Mouse (Mus musculus): ENCODE measurements around the gene Gli2. TPM values are rescaled to one million over a fixed set of nuclear protein-coding genes. Genes with fewer than 3 reads are reported as not detected.

Gene Gli2
- polyA plus RNA-seq, 1 experiment from 2014 or later = 15.1 TPM

DNA sequence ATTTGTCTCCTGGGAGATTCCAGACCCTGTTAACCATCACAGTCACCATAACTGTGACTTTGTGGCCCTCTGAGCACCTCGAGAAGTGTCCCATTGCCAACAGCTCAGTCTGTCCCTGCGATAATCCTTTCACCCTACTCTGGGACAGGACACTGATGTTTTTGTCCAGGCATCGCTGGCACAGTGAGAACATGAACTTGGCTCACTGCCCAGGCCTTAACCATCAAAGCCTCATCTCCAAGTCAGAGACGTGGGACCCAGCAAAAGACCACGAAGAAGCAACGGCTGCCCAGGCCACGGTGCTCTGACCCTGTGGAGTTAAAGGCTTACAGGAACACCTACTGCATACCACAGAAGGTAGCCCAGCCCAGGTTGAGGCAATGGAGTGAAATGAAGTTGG, 72.8 kb downstream of the Gli2 start:
- peak overlapping the region; percentile 50 for H3K4me2 ChIP-seq
- ATAC-seq (ENCODE audit: insufficient read depth) = no peak
- 35% methylated on average over 7 of the region's 7 CpGs for WGBS

DNA sequence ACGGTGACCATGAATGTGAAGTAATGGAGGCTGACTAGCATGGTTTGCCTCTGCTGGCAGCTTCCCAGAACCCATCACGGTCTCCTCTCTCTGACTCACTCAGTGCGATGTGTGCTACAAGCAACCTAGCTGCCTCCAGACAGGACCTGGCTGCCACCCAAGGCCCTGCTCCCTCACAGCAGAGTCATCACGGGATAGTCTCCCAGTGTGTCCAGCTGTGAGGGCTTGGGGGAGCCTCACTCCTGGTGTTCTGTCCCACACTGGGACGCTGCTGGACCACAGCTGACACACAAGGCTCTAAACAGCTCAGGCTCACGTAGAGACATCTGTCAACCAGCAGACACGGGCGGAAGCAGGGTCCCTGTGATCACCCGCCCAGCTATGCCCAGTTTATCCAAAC, 76.8 kb downstream of the Gli2 start:
- peak overlapping the region; percentile 12; the same call in 1 of the 2 replicates for H3K4me2 ChIP-seq
- peak overlapping the region; percentile 88 for H3K27ac ChIP-seq (ENCODE audit: low read depth)
- WGBS = 20% methylated on average over 9 of the region's 9 CpGs
- no peak overlapping the region for H3K9ac ChIP-seq
- DNase-seq = peak; percentile 97
- no peaks in the 10 kb centered on the region for H3K27me3 ChIP-seq (ENCODE audit: insufficient read depth, low read length)
- H3K9me3 ChIP-seq (ENCODE audit: low read depth, low read length) = no peaks in the 10 kb centered on the region
- no peak overlapping the region for H3K4me3 ChIP-seq (ENCODE audit: low read depth, low read length)
- ATAC-seq (ENCODE audit: insufficient read depth) = peak; percentile 99
- H3K36me3 ChIP-seq (ENCODE audit: insufficient read depth) = peaks cover 11% of the 10 kb centered on the region; the same call in 1 of the 2 replicates
- peaks cover 18% of the 10 kb centered on the region for H3K4me1 ChIP-seq (ENCODE audit: insufficient read depth)
- no peak; the same call in none of the 2 replicates for TF ChIP-seq CTCF (IDR thresholded peaks at IDR 0.05; ENCODE audit: low read depth)

More for the DNA sequence above, 72.8 kb downstream of the Gli2 start:
- Histone ChIP-seq H3K4me3 (ENCODE audit: low read depth, low read length) (no peak overlapping the region; the same call in 1 of the 2 replicates), H3K9me3 (ENCODE audit: low read depth, low read length) (no peaks in the 10 kb centered on the region), H3K4me1 (ENCODE audit: insufficient read depth) (peaks cover 33% of the 10 kb centered on the region), H3K27me3 (ENCODE audit: insufficient read depth, low read length) (no peaks in the 10 kb centered on the region), H3K27ac (ENCODE audit: low read depth) (peak overlapping the region; percentile 92; the same call in 1 of the 2 replicates), H3K36me3 (ENCODE audit: insufficient read depth) (no peaks in the 10 kb centered on the region), H3K9ac (no peak overlapping the region)
- DNase-seq = peak; percentile 75
- no peak for TF ChIP-seq CTCF (IDR thresholded peaks at IDR 0.05; ENCODE audit: low read depth)

DNA sequence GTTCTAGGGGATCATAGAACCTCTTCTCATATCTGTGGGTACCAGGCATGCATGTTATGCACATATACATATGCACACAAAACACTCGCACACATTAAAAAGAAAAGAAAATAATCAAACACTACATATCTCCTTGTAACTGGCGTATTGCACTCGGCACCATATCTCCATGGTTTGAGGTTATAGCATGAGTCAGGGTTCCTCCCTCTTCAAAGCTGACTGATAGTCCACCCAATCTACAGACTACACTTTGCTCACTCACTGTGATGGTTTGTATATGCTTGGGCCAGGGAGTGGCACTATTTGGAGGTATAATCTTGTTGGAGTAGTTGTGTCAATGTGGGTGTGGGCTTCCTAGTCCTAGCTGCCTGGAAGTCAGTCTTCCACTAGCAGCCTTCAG, 78.0 kb downstream of the Gli2 start:
- Histone ChIP-seq H3K4me3 (ENCODE audit: low read depth, low read length) (no peak overlapping the region), H3K9me3 (ENCODE audit: low read depth, low read length) (no peaks in the 10 kb centered on the region), H3K27me3 (ENCODE audit: insufficient read depth, low read length) (no peaks in the 10 kb centered on the region), H3K4me2 (no peak overlapping the region), H3K9ac (no peak overlapping the region), H3K27ac (ENCODE audit: low read depth) (no peak overlapping the region), H3K4me1 (ENCODE audit: insufficient read depth) (peaks cover 14% of the 10 kb centered on the region; the same call in 1 of the 2 replicates), H3K36me3 (ENCODE audit: insufficient read depth) (peaks cover 11% of the 10 kb centered on the region; the same call in 1 of the 2 replicates)
- DNase-seq (no peak), ATAC-seq (ENCODE audit: insufficient read depth) (no peak)
- WGBS = 84% methylated on average over 3 of the region's 3 CpGs
- no peak for TF ChIP-seq CTCF (IDR thresholded peaks at IDR 0.05; ENCODE audit: low read depth)

DNA sequence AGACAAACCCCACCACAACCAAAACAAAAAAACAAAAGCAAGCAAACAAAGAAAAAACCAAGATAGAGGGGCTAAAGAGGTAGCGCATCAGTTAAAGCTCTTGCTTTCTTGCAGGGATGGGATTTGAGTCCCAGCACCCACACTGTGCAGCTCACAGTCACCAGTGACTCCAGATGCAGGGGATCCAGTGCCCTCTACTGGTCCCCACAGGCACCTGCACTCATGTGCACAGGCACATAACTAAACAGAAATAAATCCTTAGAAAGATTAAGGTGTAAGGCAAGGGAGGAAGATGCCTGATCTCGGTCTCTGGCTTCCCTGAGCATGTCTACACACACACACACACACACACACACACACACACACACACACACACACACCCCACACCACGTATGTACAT, 83.4 kb downstream of the Gli2 start:
- DNase-seq = no peak
- Histone ChIP-seq H3K27ac (ENCODE audit: low read depth) (no peak overlapping the region), H3K4me3 (ENCODE audit: low read depth, low read length) (no peak overlapping the region), H3K4me1 (ENCODE audit: insufficient read depth) (no peaks in the 10 kb centered on the region), H3K9me3 (ENCODE audit: low read depth, low read length) (no peaks in the 10 kb centered on the region), H3K9ac (no peak overlapping the region), H3K4me2 (no peak overlapping the region), H3K36me3 (ENCODE audit: insufficient read depth) (peaks cover 18% of the 10 kb centered on the region; the same call in 1 of the 2 replicates), H3K27me3 (ENCODE audit: insufficient read depth, low read length) (no peaks in the 10 kb centered on the region)
- no peak; the same call in 1 of the 2 replicates for TF ChIP-seq CTCF (IDR thresholded peaks at IDR 0.05; ENCODE audit: low read depth)
- 94% methylated on average over 3 of the region's 3 CpGs for WGBS
- no peak for ATAC-seq (ENCODE audit: insufficient read depth)

DNA sequence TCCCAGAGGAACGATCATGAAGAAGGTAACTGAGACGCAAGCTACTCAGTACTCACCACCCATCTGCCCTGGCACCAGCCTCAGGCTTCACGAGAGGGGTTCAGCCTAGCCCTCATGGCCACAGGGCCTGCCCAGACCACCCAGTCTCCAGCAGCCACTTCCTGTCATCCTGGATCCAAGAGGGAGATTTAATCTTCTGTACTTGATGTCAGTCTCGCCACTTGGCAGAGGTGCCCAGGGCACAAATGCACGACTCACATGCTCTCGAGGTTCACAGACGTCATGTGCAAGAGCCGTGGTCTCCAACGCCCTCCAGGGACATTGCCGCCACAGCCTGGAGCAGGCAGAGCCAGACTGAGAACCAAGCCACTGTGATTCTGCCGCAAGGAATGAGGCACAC, 84.0 kb downstream of the Gli2 start:
- Histone ChIP-seq H3K36me3 (ENCODE audit: insufficient read depth) (peaks cover 18% of the 10 kb centered on the region; the same call in 1 of the 2 replicates), H3K9ac (no peak overlapping the region), H3K27ac (ENCODE audit: low read depth) (no peak overlapping the region), H3K4me3 (ENCODE audit: low read depth, low read length) (no peak overlapping the region), H3K4me1 (ENCODE audit: insufficient read depth) (no peaks in the 10 kb centered on the region), H3K9me3 (ENCODE audit: low read depth, low read length) (no peaks in the 10 kb centered on the region), H3K4me2 (no peak overlapping the region), H3K27me3 (ENCODE audit: insufficient read depth, low read length) (no peaks in the 10 kb centered on the region)
- DNase-seq (no peak), ATAC-seq (ENCODE audit: insufficient read depth) (peak; percentile 21; the same call in 1 of the 2 replicates)
- WGBS = 75% methylated on average over 11 of the region's 11 CpGs
- TF ChIP-seq CTCF (IDR thresholded peaks at IDR 0.05; ENCODE audit: low read depth) = no peak

DNA sequence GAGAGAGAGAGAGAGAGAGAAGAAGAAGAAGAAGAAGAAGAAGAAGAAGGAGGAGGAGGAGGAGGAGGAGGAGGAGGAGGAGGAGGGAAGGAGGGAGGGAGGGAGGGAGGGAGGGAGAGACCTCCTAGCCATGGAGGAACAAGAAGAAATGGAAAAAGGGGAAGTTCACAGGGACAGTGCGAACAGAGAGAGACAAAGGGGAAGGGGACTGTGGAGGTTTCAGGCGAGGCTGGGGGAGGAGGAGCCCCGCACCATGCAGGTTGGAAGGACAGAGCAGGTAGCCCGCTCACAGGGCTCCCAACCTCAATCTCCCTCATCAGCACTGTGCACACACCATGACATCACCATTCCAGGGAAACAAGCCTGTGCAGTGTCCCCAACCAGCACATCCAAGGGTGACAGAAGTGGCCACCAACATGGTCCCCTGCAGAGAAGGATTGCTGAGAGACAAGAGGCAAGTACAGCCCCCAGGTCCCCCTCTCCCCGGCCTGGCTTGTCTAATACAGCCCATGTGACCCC, 84.7 kb downstream of the Gli2 start:
- Histone ChIP-seq H3K9me3 (ENCODE audit: low read depth, low read length) (no peaks in the 10 kb centered on the region), H3K36me3 (ENCODE audit: insufficient read depth) (peaks cover 18% of the 10 kb centered on the region; the same call in 1 of the 2 replicates), H3K4me3 (ENCODE audit: low read depth, low read length) (no peak overlapping the region), H3K4me1 (ENCODE audit: insufficient read depth) (no peaks in the 10 kb centered on the region), H3K27me3 (ENCODE audit: insufficient read depth, low read length) (no peaks in the 10 kb centered on the region), H3K4me2 (no peak overlapping the region), H3K27ac (ENCODE audit: low read depth) (no peak overlapping the region), H3K9ac (no peak overlapping the region)
- 69% methylated on average over 5 of the region's 5 CpGs for WGBS
- TF ChIP-seq CTCF (IDR thresholded peaks at IDR 0.05; ENCODE audit: low read depth) = no peak
- no peak for ATAC-seq (ENCODE audit: insufficient read depth)
- no peak for DNase-seq

DNA sequence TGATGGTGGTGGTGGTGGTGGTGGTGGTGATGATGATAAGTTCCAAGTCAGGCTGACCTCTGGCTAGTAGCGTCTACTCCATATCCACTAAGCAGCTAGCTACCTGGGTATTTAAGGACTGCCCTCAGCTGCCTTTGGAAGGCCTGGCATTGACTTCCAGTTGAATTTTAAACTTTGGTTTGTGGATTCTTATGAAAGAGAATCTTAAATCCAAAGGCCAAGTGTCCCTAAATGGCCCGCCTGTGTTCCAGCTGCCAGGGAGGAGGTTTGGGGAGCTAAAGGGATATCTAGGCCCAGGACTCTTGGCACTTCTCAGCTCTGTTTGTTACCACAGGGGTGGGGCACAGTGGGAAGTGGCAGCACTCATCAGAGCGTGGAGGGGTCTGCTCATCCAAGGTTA, 85.4 kb downstream of the Gli2 start:
- no peak for DNase-seq
- Histone ChIP-seq H3K27me3 (ENCODE audit: insufficient read depth, low read length) (no peaks in the 10 kb centered on the region), H3K4me1 (ENCODE audit: insufficient read depth) (no peaks in the 10 kb centered on the region), H3K27ac (ENCODE audit: low read depth) (no peak overlapping the region), H3K36me3 (ENCODE audit: insufficient read depth) (peaks cover 12% of the 10 kb centered on the region; the same call in 1 of the 2 replicates), H3K4me3 (ENCODE audit: low read depth, low read length) (no peak overlapping the region), H3K4me2 (no peak overlapping the region), H3K9me3 (ENCODE audit: low read depth, low read length) (no peaks in the 10 kb centered on the region), H3K9ac (no peak overlapping the region)
- WGBS = 79% methylated on average over 3 of the region's 3 CpGs
- no peak for ATAC-seq (ENCODE audit: insufficient read depth)
- no peak for TF ChIP-seq CTCF (IDR thresholded peaks at IDR 0.05; ENCODE audit: low read depth)
